Mouse (Mus musculus) heart, embryonic 14.5 days (tissue): ENCODE results near the gene Flt3. TPM values are rescaled to one million over a fixed set of nuclear protein-coding genes. Genes with fewer than 3 reads are reported as not detected.

Experiments
- ATAC-seq: fragments of 200-750 bp; cut with Nextera tagmentation; 2 replicates; pipeline ENCODE4 v1.8.0; 2017; ENCODE audit warnings: low read depth, moderate TSS enrichment; ENCODE audit not compliant: insufficient number of reproducible peaks, insufficient read depth, low FRiP score
- H3K27ac ChIP-seq, 2 experiments: fragments of 200-500 bp in 1 of 2; fragments of 300-500 bp in 1 of 2; sonication (generic) in 1 of 2; replicated peaks in 1 of 2; 2 replicates each; pipeline ENCODE4 v1.5.1; 2012 to 2014; ENCODE audit warnings: low read depth in 2 of 2, low read length in 2 of 2, control low read depth in 1 of 2, mild to moderate bottlenecking in 1 of 2, mixed read lengths in 1 of 2; ENCODE audit not compliant: control insufficient read depth in 1 of 2, insufficient read depth in 1 of 2
- H3K27me3 ChIP-seq: fragments of 300-500 bp; sonication (generic); 2 replicates; pipeline ENCODE4 v1.6.1; 2014; ENCODE audit warnings: mild to moderate bottlenecking, low read length, control low read depth; ENCODE audit not compliant: control insufficient read depth, insufficient read depth
- H3K36me3 ChIP-seq: fragments of 300-500 bp; sonication (generic); 2 replicates; pipeline ENCODE4 v1.6.1; 2014; ENCODE audit warnings: mild to moderate bottlenecking, control low read depth, low read length, mixed read lengths; ENCODE audit not compliant: control insufficient read depth, insufficient read depth
- H3K4me1 ChIP-seq, 2 experiments: fragments of 200-500 bp in 1 of 2; fragments of 300-500 bp in 1 of 2; sonication (generic) in 1 of 2; 2 replicates each; pipeline ENCODE4 v1.6.1; 2012 to 2014; ENCODE audit warnings: low read length in 2 of 2, control low read depth in 1 of 2, mixed read lengths in 1 of 2; ENCODE audit not compliant: control insufficient read depth in 2 of 2, insufficient read depth in 2 of 2
- H3K4me2 ChIP-seq: fragments of 300-500 bp; sonication (generic); 2 replicates; pipeline ENCODE4 v1.6.1; 2014; ENCODE audit warnings: mild to moderate bottlenecking, low read length
- H3K4me3 ChIP-seq, 2 experiments: fragments of 200-500 bp in 1 of 2; fragments of 300-500 bp in 1 of 2; sonication (generic) in 1 of 2; 2 replicates each; pipeline ENCODE4 v1.5.1; 2012 to 2014; ENCODE audit warnings: low read length in 2 of 2, mild to moderate bottlenecking in 2 of 2, control low read depth in 1 of 2, low read depth in 1 of 2, moderate library complexity in 1 of 2; ENCODE audit not compliant: control insufficient read depth in 1 of 2, insufficient read depth in 1 of 2
- H3K9ac ChIP-seq: fragments of 300-500 bp; sonication (generic); 2 replicates; pipeline ENCODE4 v1.6.1; 2014; ENCODE audit warnings: mild to moderate bottlenecking, low read length
- H3K9me3 ChIP-seq: fragments of 300-500 bp; sonication (generic); 2 replicates; pipeline ENCODE4 v1.6.1; 2016; ENCODE audit warnings: low read length, control low read depth; ENCODE audit not compliant: control insufficient read depth
- WGBS: fragments of 180-500 bp; shearing (Covaris S2); extraction: QIAGEN DNeasy Blood & Tissue Kit; methylation state at CpG from one replicate; pipeline ENCODE4 v1.1.7; 2014; 5-methylcytosine and 5-hydroxymethylcytosine counted together
- polyA plus RNA-seq: library from polyadenylated mRNA; unstranded; fragments of >200 nt; fragmentation: Nextera tagmentation; extraction: Ambion mirVana; gene quantifications from 2 replicates; pipeline ENCODE4 v1.2.1, GENCODE M21; 2014

Gene Flt3
- polyA plus RNA-seq, 1 experiment from 2014 or later = not detected

DNA sequence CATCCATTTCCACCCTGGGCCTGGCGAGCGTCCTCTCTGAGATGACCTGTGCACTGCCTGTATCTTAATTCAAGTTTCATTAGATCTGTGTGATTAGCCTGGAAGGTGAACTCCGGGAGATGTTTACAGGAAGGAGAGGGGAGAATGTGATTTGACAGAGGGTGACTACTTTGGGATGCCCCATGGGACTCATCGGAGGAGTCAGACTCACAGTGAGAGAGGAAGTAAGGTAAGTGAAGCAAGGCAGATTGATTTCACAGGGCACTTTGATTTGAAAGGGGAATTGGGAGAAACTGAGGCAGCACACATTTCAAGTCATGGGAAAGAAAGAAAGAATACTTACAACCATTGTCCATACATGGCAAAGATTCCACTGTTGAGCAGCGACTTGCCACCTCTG lies 5.8 kb upstream of the Flt3 start:
- Histone ChIP-seq H3K4me2 (no peak overlapping the region), H3K9me3 (0 out of 2 replicates have a peak, but pooled peaks cover 3% of the 10 kb centered on the region), H3K27ac (no peak overlapping the region), H3K9ac (no peak overlapping the region), H3K4me1 (peaks cover 0 to under 1% of the 10 kb centered on the region in 2 experiments; a peak in 1 of 4 replicates), H3K27me3 (peaks cover 13% of the 10 kb centered on the region), H3K4me3 (no peak overlapping the region), H3K36me3 (no peaks in the 10 kb centered on the region)
- 76% methylated on average over 5 of the region's 5 CpGs for WGBS
- ATAC-seq = no peak

DNA sequence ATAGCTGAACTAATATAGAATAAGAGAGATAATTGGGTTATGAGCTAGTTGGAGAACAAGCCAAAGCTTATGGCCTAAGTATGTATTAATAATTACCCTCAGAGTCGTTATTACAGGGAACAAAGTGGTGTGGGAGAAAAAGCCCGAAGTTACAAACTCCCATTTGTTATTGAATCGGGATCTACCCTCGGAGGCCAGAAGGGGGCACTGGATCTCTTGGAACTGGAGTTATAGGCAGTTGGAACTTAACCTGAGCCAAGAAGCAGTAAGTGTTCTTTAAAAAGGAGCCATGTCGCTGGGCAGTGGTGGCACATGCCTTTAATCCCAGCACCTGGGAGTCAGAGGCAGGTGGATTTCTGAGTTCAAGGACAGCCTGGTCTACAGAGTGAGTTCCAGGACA lies 2.2 kb upstream of the Flt3 start:
- H3K4me2 ChIP-seq = no peak overlapping the region
- ATAC-seq = no peak
- H3K27ac ChIP-seq = no peak overlapping the region
- no peak overlapping the region for H3K4me3 ChIP-seq
- no peak overlapping the region for H3K9ac ChIP-seq
- H3K9me3 ChIP-seq = 0 out of 2 replicates have a peak, but pooled peaks cover 3% of the 10 kb centered on the region
- no peaks in the 10 kb centered on the region for H3K36me3 ChIP-seq
- peaks cover 7 to 8% of the 10 kb centered on the region in 2 experiments; a peak in 2 of 4 replicates for H3K4me1 ChIP-seq
- H3K27me3 ChIP-seq = peaks cover 48% of the 10 kb centered on the region
- 24% methylated on average over 5 of the region's 5 CpGs for WGBS

DNA sequence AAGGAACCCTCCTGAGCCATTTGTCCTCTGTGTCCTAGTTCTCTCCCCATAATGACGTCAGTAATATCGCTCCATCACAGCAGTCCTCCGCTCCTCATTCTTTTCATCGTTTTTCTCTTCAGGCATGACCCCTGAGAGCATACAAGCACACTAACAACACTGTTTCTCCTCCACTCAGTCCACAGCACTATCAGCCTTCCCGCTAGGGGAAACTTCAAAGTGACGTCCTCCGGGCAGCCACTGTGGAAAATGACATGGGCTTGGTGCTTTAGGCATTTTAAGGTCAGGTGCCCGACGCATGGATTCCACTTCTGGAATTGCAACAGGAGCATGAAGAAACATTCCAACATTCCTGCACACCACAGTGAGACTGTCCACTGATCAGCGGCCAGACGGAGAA lies 735 bp upstream of the Flt3 start:
- peaks cover 7 to 8% of the 10 kb centered on the region in 2 experiments; a peak in 2 of 4 replicates for H3K4me1 ChIP-seq
- H3K9me3 ChIP-seq = no peaks in the 10 kb centered on the region
- H3K4me3 ChIP-seq = peak overlapping the region in 1 of 2 experiments; percentile 46; a peak in 2 of 4 replicates
- no peak overlapping the region for H3K9ac ChIP-seq
- 19% methylated on average over 11 of the region's 11 CpGs for WGBS
- H3K27ac ChIP-seq = no peak overlapping the region
- peak overlapping the region; percentile 80 for H3K4me2 ChIP-seq
- no peaks in the 10 kb centered on the region for H3K36me3 ChIP-seq
- ATAC-seq = no peak
- peaks cover 48% of the 10 kb centered on the region for H3K27me3 ChIP-seq

DNA sequence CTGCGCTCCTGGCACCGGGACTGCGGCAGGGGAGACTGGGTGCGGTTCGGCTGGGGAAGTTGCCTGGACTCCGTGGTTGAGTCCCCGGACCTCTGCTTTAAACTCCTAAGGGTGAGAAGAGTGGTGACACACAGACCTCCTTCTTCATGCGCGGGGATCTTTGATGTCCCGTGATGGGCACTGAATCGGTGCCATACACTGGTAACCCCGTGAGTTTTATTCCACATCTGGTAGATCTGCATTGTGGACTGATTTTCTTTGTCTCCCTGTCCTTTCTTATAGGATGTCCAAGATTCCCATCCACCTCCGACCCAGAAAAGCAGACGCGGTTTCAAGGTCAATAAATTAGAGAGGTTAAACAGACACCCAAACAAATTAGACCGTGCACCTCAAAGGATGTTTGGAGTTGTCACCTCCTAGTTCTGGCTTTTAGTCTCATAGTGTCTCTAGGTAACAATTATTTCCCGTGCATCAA lies 253 bp upstream of the Flt3 start:
- Histone ChIP-seq H3K27me3 (peaks cover 48% of the 10 kb centered on the region), H3K4me2 (peak overlapping the region; percentile 80), H3K9me3 (no peaks in the 10 kb centered on the region), H3K4me1 (peaks cover 7 to 8% of the 10 kb centered on the region in 2 experiments; a peak in 2 of 4 replicates), H3K36me3 (no peaks in the 10 kb centered on the region), H3K9ac (peak overlapping the region; percentile 41), H3K27ac (no peak overlapping the region), H3K4me3 (peak overlapping the region; percentile 45 to 46)
- ATAC-seq = no peak
- WGBS = 3% methylated on average over 17 of the region's 17 CpGs

DNA sequence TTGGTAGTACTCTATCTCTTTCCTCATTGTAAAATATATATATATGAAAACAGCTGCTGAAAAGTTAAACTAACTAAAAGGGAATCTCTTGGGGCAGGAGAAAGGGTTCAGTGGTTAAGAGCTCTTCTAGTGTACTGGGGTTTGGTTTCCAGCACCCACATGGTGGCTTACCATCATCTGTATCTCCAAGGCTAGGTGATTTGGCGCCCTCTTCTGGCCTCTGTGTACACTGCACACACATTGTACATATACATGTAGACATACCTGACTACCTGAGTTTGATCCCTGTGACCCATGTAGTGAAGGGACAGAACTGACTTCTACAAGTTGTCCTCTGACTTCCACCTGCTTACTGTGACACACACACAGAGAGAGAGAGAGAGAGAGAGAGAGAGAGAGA lies 5.2 kb downstream of the Flt3 start:
- Histone ChIP-seq H3K27ac (no peak overlapping the region), H3K4me1 (peaks cover 3 to 4% of the 10 kb centered on the region in 2 experiments; a peak in 1 of 4 replicates), H3K9me3 (no peaks in the 10 kb centered on the region), H3K27me3 (peaks cover 25% of the 10 kb centered on the region), H3K36me3 (no peaks in the 10 kb centered on the region), H3K9ac (no peak overlapping the region), H3K4me2 (no peak overlapping the region), H3K4me3 (no peak overlapping the region)
- ATAC-seq = no peak
- WGBS = 28% methylated on average over 1 of the region's 1 CpGs

DNA sequence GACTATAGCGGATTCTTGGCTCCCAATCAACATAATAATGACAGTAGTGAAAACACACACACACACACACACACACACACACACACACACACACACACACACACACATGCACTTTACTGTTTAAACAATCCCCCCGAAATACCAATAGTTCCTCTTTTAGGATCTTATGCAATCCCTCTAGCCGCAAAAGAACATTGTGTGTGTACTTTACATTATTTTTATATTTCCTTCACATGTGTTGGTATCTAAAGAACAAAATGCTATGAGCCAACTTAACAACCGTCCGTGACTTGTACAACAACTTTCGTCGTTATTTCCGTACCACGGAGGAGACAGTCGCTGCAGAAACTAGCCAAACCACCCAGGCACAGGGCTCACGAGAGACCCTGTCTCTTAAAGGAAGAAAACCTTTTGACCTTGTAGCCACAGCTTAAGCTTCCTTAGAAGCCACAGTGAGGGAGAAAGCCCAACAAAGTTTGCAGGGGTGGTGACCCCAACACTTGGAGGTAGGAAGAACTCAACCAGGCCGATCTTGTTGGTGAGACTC lies 7.5 kb downstream of the Flt3 start:
- 79% methylated on average over 12 of the region's 12 CpGs for WGBS
- Histone ChIP-seq H3K27me3 (peaks cover 2% of the 10 kb centered on the region; the same call in 1 of the 2 replicates), H3K4me2 (no peak overlapping the region), H3K36me3 (no peaks in the 10 kb centered on the region), H3K4me1 (no peaks in the 10 kb centered on the region), H3K9me3 (no peaks in the 10 kb centered on the region), H3K9ac (no peak overlapping the region), H3K27ac (no peak overlapping the region), H3K4me3 (no peak overlapping the region)
- ATAC-seq = no peak

DNA sequence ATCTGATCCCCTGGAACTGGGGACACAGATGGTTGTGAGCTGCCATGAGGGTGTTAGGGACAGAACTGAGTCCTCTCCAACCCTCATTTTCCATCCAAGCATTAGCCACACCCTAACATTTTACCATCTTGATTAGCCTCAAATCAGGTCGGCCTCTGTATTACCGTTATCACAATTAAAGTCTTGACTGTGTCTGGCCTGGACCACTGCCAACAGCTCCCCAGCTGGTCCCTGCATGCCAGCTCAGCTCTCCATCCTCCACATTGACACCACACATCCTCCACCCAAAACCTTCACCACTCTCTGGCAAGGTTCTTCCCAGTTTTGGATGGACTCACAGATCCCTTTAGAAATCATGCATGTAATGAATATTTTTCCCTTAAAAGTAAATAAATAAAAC lies 9.5 kb downstream of the Flt3 start:
- H3K4me3 ChIP-seq = no peak overlapping the region
- no peak overlapping the region for H3K4me2 ChIP-seq
- no peaks in the 10 kb centered on the region for H3K4me1 ChIP-seq
- H3K36me3 ChIP-seq = no peaks in the 10 kb centered on the region
- H3K9ac ChIP-seq = no peak overlapping the region
- WGBS = 36% methylated on average over 2 of the region's 2 CpGs
- H3K27me3 ChIP-seq = no peaks in the 10 kb centered on the region
- no peak for ATAC-seq
- no peak overlapping the region for H3K27ac ChIP-seq
- no peaks in the 10 kb centered on the region for H3K9me3 ChIP-seq

DNA sequence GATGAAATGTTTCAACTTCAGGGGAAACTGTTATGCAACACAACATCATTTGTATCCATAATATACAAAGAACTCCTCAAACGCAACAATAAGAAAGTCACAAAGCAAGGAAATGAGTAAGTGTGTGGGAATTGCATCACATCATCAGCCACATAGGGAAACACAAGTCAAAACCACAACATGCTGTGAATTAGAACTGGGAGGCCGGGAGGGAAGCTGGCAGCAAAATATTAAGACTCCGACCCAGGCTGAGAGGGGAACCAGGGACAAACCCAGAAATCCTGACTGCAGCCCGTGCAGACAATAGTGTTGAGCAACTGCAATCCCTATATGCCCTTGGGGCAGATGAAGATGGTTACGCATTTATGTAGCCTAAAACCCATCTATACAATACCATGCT lies 11.2 kb downstream of the Flt3 start:
- no peak for ATAC-seq
- no peak overlapping the region for H3K9ac ChIP-seq
- no peaks in the 10 kb centered on the region for H3K36me3 ChIP-seq
- H3K27me3 ChIP-seq = no peaks in the 10 kb centered on the region
- no peak overlapping the region for H3K27ac ChIP-seq
- no peak overlapping the region for H3K4me2 ChIP-seq
- H3K9me3 ChIP-seq = no peaks in the 10 kb centered on the region
- no peak overlapping the region for H3K4me3 ChIP-seq
- WGBS = 82% methylated on average over 5 of the region's 5 CpGs
- no peaks in the 10 kb centered on the region for H3K4me1 ChIP-seq
